Mouse (Mus musculus) kidney, postnatal 4 days (tissue): ENCODE data around the gene Tacr1.

ENCODE experiments used
- DNase-seq, 2 experiments: peaks; one replicate each; pipeline ENCODE4 v3.0.0; 2021; ENCODE audit warnings: mixed read lengths in 2 of 2

The Tacr1 gene

DNA sequence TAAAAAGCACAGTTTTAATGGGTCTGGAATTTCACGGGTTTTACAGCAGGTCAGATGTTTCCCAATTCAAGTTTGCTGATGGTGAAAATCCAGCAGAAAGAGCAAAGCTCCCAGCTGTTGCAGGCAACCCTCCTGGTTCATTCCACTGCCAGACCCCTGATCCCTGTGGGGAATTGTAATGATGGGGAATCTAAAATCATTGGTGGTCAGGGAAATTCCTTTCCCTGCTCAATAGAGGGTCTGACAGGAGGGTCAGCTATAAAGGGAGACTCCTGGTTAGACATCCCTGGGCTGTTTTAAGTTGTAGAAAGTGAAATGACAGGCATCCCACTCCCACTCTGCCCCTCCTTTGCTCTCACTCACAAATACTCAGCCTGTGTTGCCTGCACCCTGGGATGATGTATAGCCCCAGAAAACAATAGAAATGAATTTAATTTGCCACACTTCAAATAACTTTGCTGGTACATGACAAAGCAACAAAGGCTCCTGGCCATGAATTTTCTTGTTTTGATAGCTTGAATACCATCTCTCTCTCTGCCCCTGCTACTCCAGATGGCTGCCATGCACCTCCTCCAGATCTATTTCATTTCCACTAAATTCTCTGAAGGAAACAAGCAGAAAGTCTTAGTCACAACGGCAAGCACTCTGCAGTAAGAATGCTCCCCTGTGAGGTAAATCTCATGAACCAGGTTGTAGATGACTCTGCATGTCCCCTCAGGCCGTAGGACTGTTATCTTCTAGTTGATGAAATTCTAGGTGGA, 123.2 kb downstream of the Tacr1 start:
- DNase-seq = peak; percentile 11 to 26

DNA sequence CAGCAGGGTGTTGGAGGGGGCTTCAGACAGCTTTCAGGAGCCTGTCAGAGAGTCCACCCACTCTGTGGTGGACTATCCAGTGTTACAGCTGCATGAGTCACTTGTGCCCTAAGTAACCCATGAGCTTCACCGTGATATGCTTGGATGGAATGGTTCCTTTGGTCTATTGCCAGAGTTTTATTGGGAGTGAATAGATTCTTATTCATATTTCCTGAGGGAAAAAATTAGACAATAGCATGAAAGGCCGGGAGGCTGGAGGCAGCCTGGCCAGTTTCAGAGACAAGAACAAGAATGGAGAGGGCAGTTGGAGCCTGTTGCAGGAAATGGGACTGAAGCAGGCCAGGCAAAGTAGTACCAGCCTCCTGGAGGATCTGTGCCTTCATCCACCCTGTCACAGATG, 126.5 kb downstream of the Tacr1 start:
- DNase-seq = no peak

DNA sequence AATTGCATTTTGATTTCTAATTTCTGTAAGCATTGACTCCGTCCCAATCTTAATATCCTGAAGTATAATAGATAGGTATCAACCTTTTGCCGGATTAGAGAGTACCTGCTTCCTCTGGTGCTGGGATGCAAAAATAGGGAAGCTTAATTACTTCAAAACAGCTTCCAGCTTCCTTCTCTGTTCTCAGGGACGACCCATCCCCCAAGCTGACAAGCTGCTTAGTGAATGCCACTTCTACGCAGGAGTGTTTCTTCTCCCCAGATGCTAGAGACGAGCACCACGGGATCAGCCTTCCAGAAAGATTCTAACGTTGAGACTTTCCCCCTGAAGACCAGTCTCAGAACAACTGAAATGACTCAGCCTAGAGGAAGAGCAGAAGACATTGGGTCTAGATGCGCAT, 134.5 kb downstream of the Tacr1 start:
- no peak for DNase-seq

DNA sequence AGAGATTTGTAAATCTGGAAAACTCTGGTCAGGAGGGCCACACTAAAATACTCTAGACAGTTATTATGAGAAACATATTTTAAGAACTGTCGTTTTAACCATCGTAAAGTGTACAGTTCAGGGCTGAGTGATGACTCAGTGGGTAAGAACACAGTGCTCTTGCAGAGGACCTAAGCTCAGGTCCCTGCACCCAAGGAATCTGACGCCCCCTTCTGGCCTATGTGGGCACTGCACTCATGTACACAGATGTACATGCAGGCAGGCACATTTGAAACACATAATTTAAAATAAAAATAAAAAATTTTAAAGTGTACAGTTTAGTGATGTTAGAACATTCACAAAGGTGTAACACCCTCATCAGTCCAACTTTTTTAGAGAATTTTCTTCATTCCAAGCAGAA, 147.1 kb downstream of the Tacr1 start:
- peak; percentile 18 to 34 for DNase-seq

DNA sequence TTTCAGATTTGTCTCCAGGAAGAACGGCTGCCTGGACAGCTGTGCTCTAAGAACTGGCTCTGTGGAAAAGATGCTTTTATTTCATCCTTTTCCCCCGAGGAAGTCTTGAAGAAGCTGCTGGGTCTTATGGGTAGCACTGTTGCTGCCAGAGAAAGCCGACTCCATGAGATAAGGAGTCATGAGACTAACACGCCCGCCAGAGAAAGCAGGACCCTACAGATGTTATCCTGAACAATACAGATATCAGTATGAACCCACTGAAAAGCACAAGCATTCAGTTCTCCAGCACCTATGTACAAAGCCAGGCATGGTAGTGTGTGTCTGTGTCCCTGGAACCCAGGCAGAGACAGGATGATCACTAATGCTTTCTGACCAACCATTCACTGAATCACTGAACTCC, 173.3 kb downstream of the Tacr1 start:
- DNase-seq = no peak

DNA sequence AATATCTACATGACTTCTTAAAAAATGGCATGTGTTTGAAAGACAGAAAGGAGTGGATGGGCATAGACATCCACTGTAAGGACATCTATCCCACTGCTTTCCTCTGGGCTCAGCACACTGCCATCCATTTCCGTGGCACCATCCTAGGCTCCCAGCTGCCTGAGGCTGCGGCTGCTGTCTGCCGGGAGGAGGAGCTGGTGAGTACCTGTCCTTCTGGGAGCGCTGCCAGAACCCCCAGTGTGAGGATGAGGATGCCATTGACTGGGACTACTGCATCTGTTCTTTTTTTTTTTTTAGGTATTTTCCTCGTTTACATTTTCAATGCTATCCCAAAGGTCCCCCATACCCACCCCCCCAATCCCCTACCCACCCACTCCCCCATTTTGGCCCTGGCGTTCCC, 183.3 kb downstream of the Tacr1 start:
- DNase-seq = no peak

DNA sequence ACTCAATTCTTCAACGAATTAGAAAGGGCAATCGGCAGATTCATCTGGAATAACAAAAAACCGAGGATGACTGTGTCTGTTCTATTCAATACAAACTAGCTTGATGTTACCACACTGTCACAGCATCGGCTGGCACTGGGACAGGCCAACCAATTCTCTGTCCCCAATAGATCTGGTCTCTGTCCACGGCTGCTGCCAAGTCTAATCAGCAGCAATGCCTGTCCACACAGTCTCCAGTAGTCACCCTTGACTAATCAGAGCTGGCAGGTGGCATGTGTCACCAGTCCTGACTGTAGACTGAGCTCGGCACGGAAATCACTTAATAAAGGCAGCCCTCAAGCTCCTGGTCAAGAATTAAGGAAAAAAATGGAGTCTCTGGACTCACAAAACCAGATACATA, 187.3 kb downstream of the Tacr1 start:
- peak; percentile 26 to 34 for DNase-seq

DNA sequence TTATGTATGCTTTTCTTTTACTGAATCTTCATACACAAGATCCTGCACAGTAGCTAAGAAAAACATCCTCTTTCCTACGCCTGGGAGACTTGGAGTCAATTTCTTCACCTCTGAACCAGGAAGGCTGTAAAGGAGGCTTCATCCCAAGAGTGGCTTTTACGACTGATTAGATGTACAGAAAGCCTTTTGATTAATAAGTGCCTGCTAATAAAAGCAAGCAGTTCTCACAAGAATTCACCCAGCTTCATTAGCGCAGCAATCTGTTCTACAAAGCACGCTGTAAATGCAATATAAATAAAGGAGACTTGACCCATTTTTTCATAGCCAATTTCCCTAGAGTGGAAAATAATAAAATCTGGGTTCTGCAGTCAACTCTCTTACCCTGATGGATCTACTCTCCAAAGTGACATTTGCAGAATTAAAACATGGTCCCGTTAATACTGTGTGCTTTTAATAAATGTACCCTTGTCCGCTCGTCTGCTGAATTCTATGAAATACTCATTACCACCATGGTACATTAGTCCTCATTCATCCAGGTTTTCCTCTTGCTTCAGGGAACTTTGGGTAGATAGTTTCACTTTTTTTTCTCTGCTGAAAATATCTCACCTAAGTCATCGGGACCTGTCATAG, 193.4 kb downstream of the Tacr1 start:
- no peak for DNase-seq

DNA sequence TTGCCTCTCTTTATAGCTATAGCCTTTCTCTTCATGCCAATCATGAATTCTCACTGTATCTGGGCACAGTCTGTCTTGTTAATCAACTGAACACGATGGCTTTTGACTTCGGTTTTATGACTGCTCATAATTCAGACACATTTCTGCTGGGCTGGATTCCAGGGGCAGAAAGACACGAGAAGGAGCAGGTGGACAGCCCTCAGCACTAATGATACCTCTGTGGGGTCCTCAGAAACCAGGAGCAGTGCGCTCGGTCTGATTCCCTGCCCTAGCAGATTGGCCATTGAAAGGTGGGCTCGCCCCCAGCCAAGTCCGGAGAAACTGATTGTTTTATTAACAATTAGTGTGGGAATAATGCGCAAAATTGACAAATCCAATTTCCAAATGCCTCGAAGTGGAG, 201.1 kb downstream of the Tacr1 start:
- DNase-seq = no peak

DNA sequence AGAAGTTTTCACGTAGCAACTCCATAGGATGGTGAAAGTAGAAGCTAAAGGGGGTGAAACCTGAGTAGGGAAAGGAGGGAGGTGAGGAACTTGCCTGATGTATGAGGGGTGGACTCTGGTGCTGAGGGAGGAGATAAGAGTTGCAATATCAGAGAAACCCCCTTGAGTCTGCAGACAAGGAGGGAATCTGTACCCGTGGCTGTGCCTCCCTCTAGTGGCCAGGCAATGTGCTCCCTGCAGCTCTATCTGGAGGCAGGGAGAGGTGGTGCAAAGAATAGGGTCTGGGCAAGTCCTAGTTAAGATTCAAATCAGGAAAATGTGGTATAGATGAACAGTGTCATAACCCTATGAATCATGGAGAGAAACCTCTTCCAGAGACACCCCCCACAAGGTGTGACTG, 201.5 kb downstream of the Tacr1 start:
- DNase-seq = peak; percentile 72 to 74

DNA sequence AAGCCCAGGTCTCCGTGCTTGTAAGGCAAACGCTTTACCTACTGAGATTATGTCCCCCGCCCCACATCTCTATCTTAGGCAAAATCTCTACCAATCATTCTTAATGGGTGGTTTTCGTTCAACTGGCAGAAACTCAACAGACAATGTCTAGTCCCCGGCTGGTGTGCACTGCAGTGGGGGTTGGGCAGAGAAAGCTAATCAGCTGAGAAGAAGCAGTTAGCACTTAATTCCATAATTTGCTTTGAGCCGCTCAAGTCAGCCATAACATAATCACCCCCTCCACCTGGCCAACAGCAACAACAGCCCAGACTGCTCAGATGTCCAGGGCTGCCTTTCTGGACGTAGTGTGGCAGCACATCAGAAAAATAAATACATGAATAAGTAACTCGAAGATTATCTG, 202.7 kb downstream of the Tacr1 start:
- DNase-seq = peak in 1 of 2 experiments; percentile 10

DNA sequence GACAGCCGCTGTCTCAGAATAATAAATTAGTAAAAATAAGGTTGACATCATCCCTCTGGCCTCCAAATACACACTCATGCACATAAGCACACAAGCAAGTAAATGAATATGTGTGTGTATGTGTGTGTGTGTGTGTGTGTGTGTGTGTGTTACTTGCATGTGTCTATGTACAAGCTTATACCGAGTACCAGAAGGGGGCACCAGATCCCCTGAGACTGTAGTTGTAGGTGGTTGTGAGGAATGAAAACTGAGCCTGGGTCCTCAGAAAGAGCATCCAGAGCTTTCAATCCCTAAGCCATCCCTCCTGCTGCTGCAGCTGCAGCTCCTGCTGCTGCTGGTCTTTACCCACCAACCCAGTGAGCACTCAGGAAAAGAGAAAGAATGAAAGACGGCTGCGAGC, 206.6 kb downstream of the Tacr1 start:
- DNase-seq = no peak

DNA sequence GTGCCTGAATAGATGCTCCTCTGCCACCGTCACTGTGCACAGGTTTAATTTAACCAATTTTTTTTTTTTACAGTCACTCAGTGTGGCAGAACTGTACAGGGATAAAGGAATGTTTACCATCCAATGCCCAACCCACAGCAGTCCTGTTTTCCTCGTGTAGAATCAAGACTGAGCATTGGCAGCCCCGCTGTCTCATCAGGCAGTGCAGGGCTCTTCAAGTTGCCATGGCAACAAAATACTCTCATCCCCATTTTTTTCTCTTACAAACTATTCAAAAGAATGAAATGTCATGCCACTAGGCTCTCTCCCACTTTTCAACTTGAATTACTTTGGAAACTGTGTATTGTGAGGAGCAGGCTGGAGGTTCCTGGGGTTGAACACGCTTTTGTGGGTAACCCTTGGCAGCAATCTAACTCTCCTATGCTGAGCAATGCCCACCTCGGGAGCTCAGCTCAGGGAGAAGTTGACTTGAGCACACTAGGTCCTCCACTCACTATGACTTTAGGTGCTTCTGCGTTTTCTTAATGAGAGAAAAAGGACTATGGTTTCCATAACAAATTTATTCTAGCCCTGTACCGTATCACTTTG, 207.3 kb downstream of the Tacr1 start:
- no peak for DNase-seq
